Mouse (Mus musculus): ENCODE data around the gene Ahctf1. TPM values are rescaled to one million over a fixed set of nuclear protein-coding genes. Genes with fewer than 3 reads are reported as not detected.

Ahctf1 gene
- polyA plus RNA-seq, 1 experiment from 2014 or later, result 19.2 TPM

- H3K4me2 ChIP-seq (replicated peaks), result no peak overlapping the region
- H3K9ac ChIP-seq, result no peak overlapping the region
- H3K4me3 ChIP-seq (replicated peaks; ENCODE audit: low read length), result no peak overlapping the region
- no peaks in the 10 kb centered on the region for H3K4me1 ChIP-seq (replicated peaks; ENCODE audit: control insufficient read depth, insufficient read depth, low read length)
- no peaks in the 10 kb centered on the region for H3K27me3 ChIP-seq (ENCODE audit: control insufficient read depth, insufficient read depth, low read length)
- DNase-seq (ENCODE audit: low spot score) (no peak), ATAC-seq (ENCODE audit: low FRiP score) (no peak)
- 89% methylated on average over 6 of the region's 6 CpGs for WGBS
- H3K27ac ChIP-seq, result no peak overlapping the region
- H3K9me3 ChIP-seq (ENCODE audit: control insufficient read depth, low read length), result no peaks in the 10 kb centered on the region
- no peaks in the 10 kb centered on the region for H3K36me3 ChIP-seq (replicated peaks; ENCODE audit: control insufficient read depth, insufficient read depth)
These were observed 94.1 kb downstream of the Ahctf1 start for GRCm38 (mm10) chr1:179709390-179709789.

GRCm38 (mm10) chr1:179705154-179705553, 98.3 kb downstream of the Ahctf1 start:
- ATAC-seq (ENCODE audit: low FRiP score) (no peak), DNase-seq (ENCODE audit: low spot score) (no peak)
- Histone ChIP-seq H3K4me2 (replicated peaks) (no peak overlapping the region), H3K4me3 (replicated peaks; ENCODE audit: low read length) (no peak overlapping the region), H3K9me3 (ENCODE audit: control insufficient read depth, low read length) (no peaks in the 10 kb centered on the region), H3K9ac (no peak overlapping the region), H3K27ac (no peak overlapping the region), H3K4me1 (replicated peaks; ENCODE audit: control insufficient read depth, insufficient read depth, low read length) (no peaks in the 10 kb centered on the region), H3K27me3 (ENCODE audit: control insufficient read depth, insufficient read depth, low read length) (no peaks in the 10 kb centered on the region), H3K36me3 (replicated peaks; ENCODE audit: control insufficient read depth, insufficient read depth) (no peaks in the 10 kb centered on the region)
- 92% methylated on average over 6 of the region's 6 CpGs for WGBS

GRCm38 (mm10) chr1:179704150-179704549, 99.3 kb downstream of the Ahctf1 start:
- WGBS, result 92% methylated on average over 3 of the region's 3 CpGs
- Histone ChIP-seq H3K27ac (no peak overlapping the region), H3K36me3 (replicated peaks; ENCODE audit: control insufficient read depth, insufficient read depth) (no peaks in the 10 kb centered on the region), H3K9me3 (ENCODE audit: control insufficient read depth, low read length) (no peaks in the 10 kb centered on the region), H3K4me2 (replicated peaks) (no peak overlapping the region), H3K9ac (no peak overlapping the region), H3K27me3 (ENCODE audit: control insufficient read depth, insufficient read depth, low read length) (no peaks in the 10 kb centered on the region), H3K4me3 (replicated peaks; ENCODE audit: low read length) (no peak overlapping the region), H3K4me1 (replicated peaks; ENCODE audit: control insufficient read depth, insufficient read depth, low read length) (no peaks in the 10 kb centered on the region)
- DNase-seq (ENCODE audit: low spot score) (no peak), ATAC-seq (ENCODE audit: low FRiP score) (no peak)

Other genes with a start within 250 kb of the Ahctf1 start
- 176 and 196 TPM in 2 replicates for gene Sccpdh, start 135.5 kb downstream of the Ahctf1 start, polyA plus RNA-seq (2014; fragmentation: Nextera tagmentation; extraction: Ambion mirVana)
- not detected in 2 replicates for gene Kif28, start 58.4 kb downstream of the Ahctf1 start, polyA plus RNA-seq (2014; fragmentation: Nextera tagmentation; extraction: Ambion mirVana)
- gene Gm10518, start 304 bp downstream of the Ahctf1 start, polyA plus RNA-seq (2014; fragmentation: Nextera tagmentation; extraction: Ambion mirVana), result 0.27 TPM in 1 of 2 replicates, not detected in the other
- 25.0 and 27.0 TPM in 2 replicates for gene Cdc42bpa, start 156.8 kb upstream of the Ahctf1 start, polyA plus RNA-seq (2014; fragmentation: Nextera tagmentation; extraction: Ambion mirVana)

Data from hindbrain, embryonic 14.5 days (tissue).